Mouse (Mus musculus): ENCODE results near the gene Fam174a.

- TF ChIP-seq ZNF384 (IDR thresholded peaks at IDR 0.05; ENCODE audit: low read depth, low read length): no peak
- TF ChIP-seq CHD2 (IDR thresholded peaks at IDR 0.05; ENCODE audit: low read depth, low read length): no peak
- no peak for TF ChIP-seq HCFC1 (IDR thresholded peaks at IDR 0.05; ENCODE audit: borderline replicate concordance, insufficient read depth, low read length)
These were observed 54.3 kb downstream of the Fam174a start for GRCm38 (mm10) chr1:95367748-95368147.
